Mouse (Mus musculus) kidney, adult 11 months (tissue): Measurements from ENCODE around the gene 0610010K14Rik.

ENCODE experiments used
- DNase-seq: peaks from one replicate; pipeline ENCODE4 v3.0.0; 2022

The 0610010K14Rik gene

GRCm38 (mm10) chr11:70237457-70238167, at the start of gene 0610010K14Rik:
0610010K14Rik (minus strand) TSS chr11:70237914.
- DNase-seq = peak; percentile 97

GRCm38 (mm10) chr11:70285686-70286085, 48.0 kb upstream of the 0610010K14Rik start:
- DNase-seq = no peak

DNA sequence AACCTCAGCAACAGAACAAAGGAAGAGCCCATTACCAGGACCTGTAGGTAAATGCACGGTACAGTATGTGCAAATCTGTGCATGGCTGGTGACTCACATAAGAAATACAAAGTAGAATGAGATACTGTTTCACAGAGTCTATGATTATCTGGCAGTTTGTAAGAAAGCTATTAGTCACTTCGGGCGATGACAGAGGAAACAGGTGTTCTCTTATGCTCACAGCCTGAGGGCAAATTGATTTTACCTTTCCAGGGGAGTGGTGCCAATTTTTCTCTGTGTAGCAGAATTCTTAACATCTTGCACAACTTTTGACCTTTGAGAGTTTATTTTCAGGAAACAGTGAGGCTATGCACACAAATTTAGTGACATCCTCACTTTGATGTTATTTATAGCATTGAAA, 47.0 kb upstream of the 0610010K14Rik start:
- no peak for DNase-seq

DNA sequence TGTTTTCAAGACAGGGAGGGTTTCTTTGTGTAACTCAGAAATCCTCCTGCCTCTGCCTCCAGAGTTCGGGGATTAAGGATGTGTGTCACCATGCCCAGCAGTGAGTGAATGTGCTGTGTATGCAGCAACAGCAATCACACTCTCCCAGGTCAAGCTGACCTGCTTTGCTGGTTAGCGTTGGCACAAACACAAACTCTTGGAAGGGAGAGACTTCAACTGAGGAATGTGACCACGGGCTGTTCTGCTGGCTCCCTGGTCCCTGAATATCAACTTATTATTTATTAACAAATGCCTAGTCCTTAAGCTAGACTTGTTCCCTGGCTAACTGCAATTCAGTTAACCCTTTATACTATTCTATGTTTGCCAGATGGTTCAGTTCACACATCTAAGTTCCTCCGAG, 46.0 kb upstream of the 0610010K14Rik start:
- peak; percentile 66 for DNase-seq

- no peak for DNase-seq
Measured at GRCm38 (mm10) chr11:70280441-70280840, 42.7 kb upstream of the 0610010K14Rik start.

DNA sequence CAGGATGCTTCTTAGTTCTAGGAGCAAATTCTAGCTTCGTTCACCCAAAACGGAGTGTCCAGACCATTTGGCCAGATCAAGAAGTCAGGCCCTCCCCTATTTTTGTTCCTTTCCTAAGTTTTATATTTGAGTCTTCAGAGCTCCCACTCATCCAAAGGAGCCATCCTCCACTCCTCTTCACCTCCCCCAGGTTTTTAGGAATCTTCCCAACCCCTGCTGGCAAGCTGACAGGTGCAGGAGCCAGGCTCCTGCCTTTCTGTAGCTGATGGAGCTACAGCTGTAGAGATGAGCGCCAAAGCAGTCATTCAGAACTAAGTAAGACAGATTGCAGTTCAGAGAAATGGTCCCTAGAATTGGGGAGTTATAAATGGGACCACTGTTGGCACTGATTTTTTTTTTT, 41.2 kb upstream of the 0610010K14Rik start:
- DNase-seq = no peak

DNA sequence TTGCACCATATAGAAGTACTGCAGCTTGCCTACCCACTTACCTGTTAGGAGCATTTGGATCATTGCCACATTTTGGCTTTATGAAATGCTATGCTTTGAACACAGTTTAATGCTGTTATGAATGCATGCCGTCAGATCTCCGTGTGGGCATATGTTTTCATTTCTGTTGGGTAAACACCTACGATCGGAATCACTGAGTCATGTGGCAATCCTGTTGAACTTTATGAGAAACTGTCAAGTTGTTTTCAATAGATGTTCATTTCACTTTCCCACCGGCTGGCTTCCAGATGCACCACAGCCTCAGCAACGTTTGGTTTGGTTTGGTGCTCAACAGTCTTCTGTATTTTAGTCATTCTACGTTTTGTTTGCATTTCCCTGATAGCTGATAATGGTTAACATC, 33.9 kb upstream of the 0610010K14Rik start:
- no peak for DNase-seq

DNA sequence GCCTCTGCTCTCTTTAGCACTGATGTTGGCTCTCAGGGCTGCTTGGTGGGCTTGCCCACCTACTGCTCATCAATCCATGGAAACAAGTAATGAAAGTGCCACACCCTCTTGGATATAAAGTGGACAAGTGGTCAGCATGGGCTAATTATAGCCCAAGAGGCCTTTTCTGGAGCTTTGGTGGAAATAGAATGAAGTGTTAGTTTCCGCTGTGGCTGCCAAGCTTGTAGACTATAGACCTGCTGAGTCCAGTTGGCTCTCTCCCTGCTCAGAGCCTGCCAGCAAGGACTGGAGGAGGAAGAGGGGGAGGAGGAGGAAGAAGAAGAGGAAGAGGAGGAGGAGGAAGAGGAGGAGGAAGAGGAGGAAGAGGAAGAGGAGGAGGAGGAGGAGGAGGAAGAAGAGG, 28.7 kb upstream of the 0610010K14Rik start:
- DNase-seq = peak; percentile 11

- no peak for DNase-seq
Measured at GRCm38 (mm10) chr11:70265819-70266218, 28.1 kb upstream of the 0610010K14Rik start.

GRCm38 (mm10) chr11:70265252-70265651, 27.5 kb upstream of the 0610010K14Rik start:
- DNase-seq = no peak

DNA sequence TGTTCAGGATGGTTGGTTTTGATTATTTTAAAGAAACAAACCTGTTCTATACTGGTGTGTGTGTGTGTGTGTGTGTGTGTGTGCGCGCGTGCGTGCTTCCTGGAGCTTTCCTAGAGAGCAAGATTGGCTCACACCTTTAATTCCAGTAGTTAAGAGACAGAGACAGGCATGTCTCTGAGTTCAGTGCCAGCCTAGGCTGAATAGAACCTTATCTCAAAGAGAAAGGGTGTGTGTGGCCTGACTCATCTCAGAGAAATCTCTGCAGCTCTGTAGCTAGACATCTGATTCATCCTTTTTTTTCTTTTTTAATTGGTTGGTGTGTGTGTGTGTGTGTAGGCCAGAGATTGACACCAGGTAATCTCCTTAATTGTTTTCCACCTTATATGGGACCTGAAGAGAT, 21.3 kb upstream of the 0610010K14Rik start:
- no peak for DNase-seq

DNA sequence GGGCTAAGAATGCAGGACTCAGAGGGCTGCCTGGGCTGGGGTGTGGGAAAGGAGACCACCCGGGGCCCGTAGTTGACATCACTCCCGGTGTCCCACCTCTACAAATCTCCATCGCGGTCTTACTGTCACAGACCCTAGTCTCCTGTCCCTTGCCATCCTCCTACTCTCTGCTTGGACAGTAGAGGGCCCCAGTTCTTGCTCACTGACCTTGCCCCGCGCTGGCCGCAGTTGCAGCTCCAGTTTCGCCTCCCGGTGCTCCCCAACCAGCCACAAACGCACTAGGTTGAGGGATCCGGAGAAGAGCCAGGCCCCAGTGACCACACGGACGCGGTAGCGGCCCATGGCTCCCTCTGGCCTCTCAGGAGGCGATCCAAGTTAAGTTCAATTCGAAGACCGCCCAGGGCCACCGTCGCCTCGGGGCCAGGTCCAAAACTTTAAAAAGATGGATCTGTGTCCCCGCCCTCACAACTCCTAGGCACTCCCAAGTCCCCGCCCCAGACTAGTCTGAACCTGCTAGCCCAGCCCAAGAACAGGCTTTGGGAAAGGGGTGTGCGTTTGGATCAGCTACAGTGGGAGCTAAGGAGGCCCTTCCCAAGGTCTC, 17.3 kb upstream of the 0610010K14Rik start, which contains the start of gene Alox12:
Gene Alox12 (minus strand): TSS at position 423 of the 601 bp plus-strand sequence.
- peak; percentile 59 for DNase-seq

DNA sequence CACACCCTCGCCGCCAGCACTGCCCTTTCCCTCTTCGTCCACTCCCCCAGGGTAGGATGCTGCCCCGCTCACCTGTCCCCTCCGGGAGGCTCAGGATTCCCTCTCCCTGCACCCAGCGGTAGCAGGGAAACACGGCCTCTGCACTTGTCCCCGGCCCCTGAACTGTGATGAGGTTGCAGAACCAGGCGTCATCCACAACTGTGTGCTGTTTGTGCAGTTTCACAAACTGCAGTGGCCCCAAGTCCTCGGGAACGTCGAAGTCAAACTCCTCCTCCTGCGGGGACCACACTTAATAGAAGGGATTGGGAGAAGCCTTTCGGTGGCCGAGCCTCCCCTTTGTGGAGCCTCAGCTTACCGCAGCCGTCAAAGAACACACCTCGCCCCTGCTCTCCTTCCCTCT, 16.6 kb upstream of the 0610010K14Rik start:
- DNase-seq = no peak

DNA sequence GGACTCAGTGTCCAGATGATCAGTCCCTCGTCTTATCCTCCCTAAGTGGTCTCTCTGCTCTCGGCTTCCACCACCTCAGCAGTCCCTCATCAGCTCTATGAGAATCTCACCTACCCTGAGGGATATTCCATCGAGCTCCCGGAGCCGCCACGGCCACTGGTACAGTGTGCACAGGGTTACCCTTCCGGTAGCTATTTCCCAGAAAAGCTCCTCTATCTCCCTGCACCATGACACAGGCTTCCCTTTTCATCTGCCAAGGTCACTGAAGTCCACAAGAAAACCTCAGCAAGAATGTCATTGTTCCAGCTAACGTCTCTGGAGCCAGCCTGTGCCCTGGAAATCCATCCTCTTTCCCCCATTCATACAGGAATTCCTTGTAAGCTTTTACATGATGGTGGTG, 14.1 kb upstream of the 0610010K14Rik start:
- no peak for DNase-seq

GRCm38 (mm10) chr11:70250150-70250549, 12.4 kb upstream of the 0610010K14Rik start:
- DNase-seq = no peak

DNA sequence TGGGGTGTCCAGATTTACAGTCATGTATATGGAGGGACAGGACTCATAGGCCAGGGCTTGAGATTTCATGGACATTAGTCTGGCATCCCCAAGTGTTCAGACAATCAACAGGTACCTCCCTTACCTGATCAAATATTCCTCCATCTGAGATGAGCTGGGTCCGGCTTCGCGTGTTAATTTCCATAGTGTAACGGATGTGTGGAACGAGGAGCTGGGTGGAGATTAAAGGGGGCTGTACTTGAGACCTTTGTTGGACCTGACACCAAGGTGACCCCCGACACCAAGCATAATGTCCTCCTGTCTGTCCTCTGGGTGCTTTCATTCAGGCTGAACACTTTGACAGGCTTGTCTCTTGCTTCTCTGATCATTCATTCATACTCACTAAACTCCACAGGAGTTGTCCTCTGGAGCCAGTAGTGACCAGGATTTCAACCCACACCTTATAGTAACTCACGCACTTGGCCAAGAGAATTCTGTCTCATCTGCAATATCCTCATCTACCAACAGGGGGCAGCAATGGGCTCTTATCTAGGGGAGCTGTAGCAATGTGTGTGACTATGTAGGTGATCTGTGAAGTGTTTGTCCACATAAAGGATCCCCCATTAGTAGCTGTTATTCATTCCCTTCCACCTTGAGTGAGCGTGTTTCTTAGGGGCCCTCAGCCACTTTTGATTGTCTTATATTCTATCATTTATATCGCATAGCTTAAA, 9.6 kb upstream of the 0610010K14Rik start:
- DNase-seq = no peak

DNA sequence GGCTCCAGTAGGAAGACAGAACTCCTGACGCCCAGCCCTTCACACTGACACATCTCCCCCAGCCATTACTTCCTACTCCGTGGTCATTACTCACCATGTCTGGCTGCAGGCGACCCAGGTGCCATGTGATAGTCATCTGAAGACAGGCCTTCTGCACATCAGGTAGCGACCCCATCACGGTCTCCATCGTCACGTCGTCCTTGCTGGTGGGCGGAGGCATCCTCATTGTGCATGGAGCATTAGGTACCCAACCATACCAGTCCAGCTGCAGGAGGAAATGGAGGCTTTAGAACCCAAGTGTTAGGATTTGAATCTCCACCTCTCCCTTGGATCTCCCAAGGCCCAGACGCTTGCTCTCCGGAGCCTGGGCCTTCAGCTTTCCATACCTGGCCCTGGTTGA, 4.9 kb upstream of the 0610010K14Rik start:
- DNase-seq = no peak

DNA sequence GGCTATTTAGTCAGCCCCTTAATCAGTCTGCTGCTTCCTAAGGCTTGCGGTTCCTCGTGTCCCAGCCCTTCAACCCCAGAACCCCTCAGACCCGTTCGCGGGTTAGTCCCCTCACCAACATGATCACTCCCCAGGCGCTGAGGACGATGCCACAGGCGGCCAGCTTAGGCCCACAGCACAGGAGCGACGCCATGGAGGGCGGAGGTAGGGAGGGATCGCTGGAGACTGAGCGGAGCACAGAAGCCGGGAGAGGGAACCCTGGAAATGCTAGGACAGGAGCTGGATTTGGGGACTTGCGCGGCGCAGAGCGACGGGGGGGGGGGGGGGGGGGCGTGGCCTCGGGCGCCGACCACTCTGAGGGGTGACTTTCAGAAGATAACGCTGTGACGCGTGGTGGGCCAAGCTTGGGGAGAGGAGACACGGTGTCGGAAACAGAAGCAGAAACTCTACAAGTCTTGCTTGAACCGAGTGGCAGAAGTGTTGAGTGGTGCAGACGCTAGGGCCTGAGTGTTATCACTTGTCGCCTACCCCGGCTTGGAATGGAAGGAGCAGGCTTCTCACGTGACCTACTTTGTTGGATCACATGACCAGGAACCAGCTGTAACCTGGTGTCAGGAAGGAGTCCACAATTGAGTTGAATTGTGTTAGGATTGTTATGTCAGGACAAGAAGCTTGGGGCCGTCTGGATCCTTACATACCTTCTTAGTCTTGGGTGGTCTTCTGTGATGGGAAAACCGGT, 2.0 kb upstream of the 0610010K14Rik start, which contains the start of the genes Gm21988 and Rnasek:
Gene Gm21988 (minus strand): TSS at position 290 of the 739 bp plus-strand sequence.
Gene Rnasek (minus strand): TSS at position 302 of the 739 bp plus-strand sequence.
- DNase-seq = peak; percentile 86

- peak; percentile 45 for DNase-seq
Measured at GRCm38 (mm10) chr11:70238591-70239440, 1.1 kb upstream of the 0610010K14Rik start.

DNA sequence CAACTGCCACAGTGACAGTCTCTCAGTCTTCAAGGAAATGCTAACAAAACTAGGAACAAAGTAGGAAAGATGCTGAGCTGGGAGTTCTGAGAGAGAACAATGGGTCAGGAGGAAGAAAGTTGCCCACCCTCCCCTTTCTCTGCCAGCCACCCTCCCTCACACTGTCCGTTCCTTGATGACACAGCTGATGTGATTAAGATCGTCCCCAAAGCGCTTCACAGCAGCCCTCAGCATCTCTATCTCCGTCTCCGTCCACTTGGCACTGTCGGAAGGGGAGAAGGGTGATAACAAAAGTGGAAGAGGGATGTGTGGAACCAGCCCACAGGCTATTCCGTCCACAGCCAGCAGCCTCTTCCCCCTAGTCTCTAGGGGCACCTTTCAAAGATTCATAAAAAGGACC, 997 bp downstream of the 0610010K14Rik start:
- DNase-seq = no peak

DNA sequence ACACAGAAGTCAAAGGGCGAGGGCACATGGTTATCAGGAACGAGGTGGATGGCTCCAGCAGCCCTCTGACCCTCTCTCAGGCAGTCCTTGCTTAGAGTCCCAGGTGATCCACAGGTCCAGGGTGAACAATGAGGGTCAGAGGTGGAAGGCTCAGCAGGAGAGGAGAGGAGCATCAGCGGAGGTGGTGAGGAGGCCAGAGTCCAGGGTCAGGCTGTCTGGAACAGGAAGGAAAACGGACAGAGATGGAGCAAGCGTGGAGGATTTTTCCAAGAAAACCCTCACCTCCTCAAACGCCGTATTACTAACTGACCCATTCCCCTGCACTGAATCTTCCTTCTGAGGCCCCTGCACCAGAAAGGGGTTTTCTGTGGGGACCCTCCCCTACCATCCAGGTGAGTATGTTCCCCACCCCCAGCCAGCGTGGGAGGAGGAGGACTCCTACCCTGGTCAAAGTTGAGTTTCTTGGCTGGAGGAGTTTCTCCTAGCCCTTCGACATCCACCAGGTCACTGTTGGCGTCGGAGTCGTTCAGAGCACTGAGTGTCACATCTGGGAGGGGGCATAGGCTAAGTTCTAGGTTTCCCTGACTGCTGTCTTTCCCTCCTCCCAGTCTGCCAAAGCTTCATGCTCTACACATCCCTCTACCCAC, 2.3 kb downstream of the 0610010K14Rik start:
- DNase-seq = peak; percentile 67
